Mouse (Mus musculus) heart, postnatal 4 days (tissue): ENCODE data around the gene Ikbkg. TPM values are rescaled to one million over a fixed set of nuclear protein-coding genes. Genes with fewer than 3 reads are reported as not detected.
"Not testable (repeated sequence)": the region's sequence is repeated elsewhere in the genome, so short reads cannot be mapped to it uniquely, and the experiment has no call there.

Experiments
- DNase-seq: peaks from one replicate; pipeline ENCODE4 v3.0.0; 2021
- total RNA-seq, 2 experiments: library from RNA; stranded (reverse); gene quantifications; 2 replicates each; pipeline ENCODE4 v1.2.3; 2021

Gene Ikbkg
- total RNA-seq, 2 experiments from 2014 or later, result 39.7 to 40.8 TPM

GRCm38 (mm10) chrX:74451157-74451912 is 58.2 kb downstream of the Ikbkg start:
- no peak for DNase-seq

- no peak for DNase-seq
Observed at GRCm38 (mm10) chrX:74452773-74453172, 59.7 kb downstream of the Ikbkg start.

DNA sequence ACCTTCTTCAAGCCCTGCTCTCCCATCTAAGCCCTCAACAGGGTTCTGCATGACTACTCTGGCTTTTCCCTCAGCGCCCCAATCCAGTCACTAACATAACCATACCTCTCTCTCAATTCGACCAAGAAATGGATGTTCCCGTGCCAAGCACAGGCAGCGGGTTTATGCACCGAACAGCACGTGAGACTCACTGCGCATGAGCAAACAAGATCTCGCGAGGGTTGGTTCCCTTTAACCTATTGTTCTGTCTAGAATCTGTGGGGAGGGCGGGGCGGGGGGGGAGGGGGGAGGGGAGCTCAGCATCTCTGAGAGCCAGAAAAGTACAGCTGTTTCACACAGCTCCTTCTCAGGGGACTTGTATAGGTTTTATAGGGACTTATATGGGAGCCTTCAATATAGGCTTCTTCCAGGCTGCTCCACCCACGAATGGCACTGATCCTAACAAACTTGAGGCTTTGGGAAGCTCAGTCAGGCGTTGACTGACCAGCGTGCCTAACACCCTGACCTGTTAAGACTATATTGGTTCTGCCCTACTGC is 88.3 kb downstream of the Ikbkg start, which contains the start of gene Gm6880:
TSS of gene Gm6880 (minus strand) at position 51 of the 537 bp plus-strand sequence.
- not testable (repeated sequence) for DNase-seq

- DNase-seq, result no peak
Observed at GRCm38 (mm10) chrX:74497131-74497530, 104.0 kb downstream of the Ikbkg start.

Other genes with a start within 250 kb of the Ikbkg start
- gene Tex28, start 225.5 kb upstream of the Ikbkg start, total RNA-seq, result not detected
- gene Tktl1, start 216.0 kb upstream of the Ikbkg start, total RNA-seq, result not detected
- gene Flna, start 143.5 kb upstream of the Ikbkg start, total RNA-seq, result 100 to 1,000 TPM; 375 to 378 TPM
- 10 to 100 TPM; 57.6 to 61.6 TPM for gene Emd, start 138.6 kb upstream of the Ikbkg start, total RNA-seq
- gene Rpl10, start 122.5 kb upstream of the Ikbkg start, total RNA-seq, result 100 to 1,000 TPM; 297 to 347 TPM
- gene Taz, start 111.4 kb upstream of the Ikbkg start, total RNA-seq, result 10 to 100 TPM; 39.3 to 46.4 TPM
- gene Dnase1l1, start 111.0 kb upstream of the Ikbkg start, total RNA-seq, result 10 to 100 TPM; 11.7 to 12.5 TPM
- gene Atp6ap1, start 96.2 kb upstream of the Ikbkg start, total RNA-seq, result 100 to 1,000 TPM; 103 to 109 TPM
- 10 to 100 TPM; 85.1 to 95.7 TPM for gene Gdi1, start 88.3 kb upstream of the Ikbkg start, total RNA-seq
- 10 to 100 TPM; 38.6 to 39.7 TPM for gene Fam50a, start 80.3 kb upstream of the Ikbkg start, total RNA-seq
- gene Plxna3, start 64.2 kb upstream of the Ikbkg start, total RNA-seq, result 1 to 10 TPM; 2.8 to 3.6 TPM
- 10 to 100 TPM; 51.8 to 54.6 TPM for gene Lage3, start 39.7 kb upstream of the Ikbkg start, total RNA-seq
- gene Ubl4a, start 20.1 kb upstream of the Ikbkg start, total RNA-seq, result 10 to 100 TPM; 48.3 to 50.5 TPM
- 1 to 10 TPM; 7.8 to 7.9 TPM for gene Slc10a3, start 19.9 kb upstream of the Ikbkg start, total RNA-seq
- gene Fam3a, start within 50 bp of the Ikbkg start, total RNA-seq, result 10 to 100 TPM; 16.6 to 24.0 TPM
- 1 to 10 TPM; 9.1 to 10.0 TPM for gene G6pdx, start 35.9 kb downstream of the Ikbkg start, total RNA-seq
- gene Gm6880, start 88.1 kb downstream of the Ikbkg start, total RNA-seq, result not detected
- not detected for gene Olfr1326-ps1, start 181.6 kb downstream of the Ikbkg start, total RNA-seq
- not detected for gene Olfr1325, start 199.4 kb downstream of the Ikbkg start, total RNA-seq